ENCODE assay signal across 10 mouse cellular contexts in the genomic region with DNA sequence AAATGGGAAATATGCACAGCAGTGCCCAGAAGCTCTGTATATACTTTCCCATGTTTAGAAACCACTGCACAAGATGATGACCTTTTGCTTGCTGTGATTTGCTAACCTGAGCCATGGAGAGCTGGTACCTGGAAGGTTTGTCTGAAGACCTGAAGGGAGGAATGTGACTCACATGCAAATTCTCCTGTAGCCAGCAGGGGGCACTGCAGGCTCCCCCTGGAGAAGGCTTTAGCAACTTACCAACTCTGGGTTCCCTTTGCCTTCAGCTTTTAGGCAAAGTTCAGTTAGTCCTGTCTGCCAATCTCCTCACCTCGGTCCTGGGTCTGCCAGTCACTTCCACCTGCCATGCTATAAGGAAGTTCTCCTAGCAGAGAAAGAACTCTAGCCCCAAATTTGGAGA. TPM values are rescaled to one million over a fixed set of nuclear protein-coding genes. Genes with fewer than 3 reads are reported as not detected.
DNase-seq lines count a peak whose midpoint lies in the region; ATAC-seq and TF ChIP-seq lines count a peak whose summit lies in the region.
"Had no signal": no experiment of that assay in that cellular context is flagged by ENCODE, and none has a peak within 500 bp of the region (broad histone marks: within the 10 kb centered on the region; RNA-seq: fewer than 3 reads in every experiment).

No protein-coding gene starts in this region.

- H3K4me1 ChIP-seq in cortical plate, adult 2 months (ENCODE audit: control insufficient read depth, insufficient read depth, low read length), result no peaks in the 10 kb centered on the region

- peak; percentile 87 for TF ChIP-seq CTCF in cortical plate, adult 2 months (IDR thresholded peaks at IDR 0.05; ENCODE audit: extremely low read depth, insufficient read depth, low read length)

- intact Hi-C loops in left cerebral cortex, postnatal 14 days (cut with DNase I), result no loop called here

- no peak for ATAC-seq in cerebellum, adult (ENCODE audit: insufficient number of reproducible peaks, low FRiP score, low TSS enrichment)
- peak; percentile 62; the same call in 1 of the 2 replicates for ATAC-seq in megakaryocyte, adult 5-6 weeks (ENCODE audit: poor library complexity, severe bottlenecking)
- no peak for ATAC-seq in inflammation-experienced regulatory T-cells, adult 6 months

- peak; percentile 54 to 69 for DNase-seq in cerebellum, adult 18-20 months
- DNase-seq in left cerebral cortex, postnatal 14 days (ENCODE audit: low spot score in 2 of 2), result peak; percentile 52 to 56
- DNase-seq in left cerebral cortex, adult 9 months (ENCODE audit: low spot score in 2 of 2), result no peak
- DNase-seq in MEL-GATA-1-ER (ENCODE audit: extremely low read depth, low read depth), result peak; percentile 25

- no peak for TF ChIP-seq POLR2A in cortical plate, adult 2 months (IDR thresholded peaks at IDR 0.05; ENCODE audit: extremely low read depth, insufficient read depth, low read length)

- H3K4me3 ChIP-seq in cortical plate, adult 2 months (ENCODE audit: insufficient read depth, low read length), result no peak overlapping the region
- H3K4me3 ChIP-seq: heart, embryonic 15.5 days; megakaryocyte, embryonic 14.5 days had no signal

- H3K27ac ChIP-seq in cortical plate, adult 2 months (ENCODE audit: insufficient read depth, low read length), result no peak overlapping the region
- H3K27ac ChIP-seq: heart, embryonic 15.5 days had no signal

RNA-seq across cellular contexts. Expression of gene Nt5c1a, which starts 15.5 kb away (rescaled TPM):
- total RNA-seq in left cerebral cortex, postnatal 14 days (2021), result 10 to 100 TPM; 10.1 to 11.0 TPM
- polyA plus RNA-seq in cortical plate, adult 2 months (2012; rRNA removed), result 3.3 and 3.7 TPM in 2 replicates
- not detected in 2 replicates for total RNA-seq in megakaryocyte, adult 5-6 weeks (2015)
- not detected in 2 replicates for total RNA-seq in megakaryocyte, adult 5-6 weeks (2017)
- polyA plus RNA-seq in inflammation-experienced regulatory T-cells, adult 6 months (2017; shearing (Covaris generic)), result not detected

RNA-seq across cellular contexts. Expression of gene Heyl, which starts 16.6 kb away (rescaled TPM):
- total RNA-seq in left cerebral cortex, postnatal 14 days (2021), result 1 to 10 TPM; 6.4 to 7.1 TPM
- polyA plus RNA-seq in cortical plate, adult 2 months (2012; rRNA removed), result 2.0 TPM in 2 replicates
- total RNA-seq in megakaryocyte, adult 5-6 weeks (2015), result not detected in 2 replicates
- total RNA-seq in megakaryocyte, adult 5-6 weeks (2017), result not detected in 2 replicates
- under 1 TPM in 1 of 3 experiments, not detected in 2; 0.10 TPM for polyA plus RNA-seq in inflammation-experienced regulatory T-cells, adult 6 months (2017; shearing (Covaris generic))

RNA-seq across cellular contexts. Expression of gene Hpcal4, which starts 33.8 kb away (rescaled TPM):
- 100 to 1,000 TPM; 350 to 371 TPM for total RNA-seq in left cerebral cortex, postnatal 14 days (2021)
- polyA plus RNA-seq in cortical plate, adult 2 months (2012; rRNA removed), result 562 and 609 TPM in 2 replicates
- total RNA-seq in megakaryocyte, adult 5-6 weeks (2015), result not detected in 2 replicates
- not detected in 2 replicates for total RNA-seq in megakaryocyte, adult 5-6 weeks (2017)
- not detected for polyA plus RNA-seq in inflammation-experienced regulatory T-cells, adult 6 months (2017; shearing (Covaris generic))

RNA-seq across cellular contexts. Expression of gene Pabpc4, which starts 45.4 kb away (rescaled TPM):
- 10 to 100 TPM; 37.2 to 39.2 TPM for total RNA-seq in left cerebral cortex, postnatal 14 days (2021)
- polyA plus RNA-seq in cortical plate, adult 2 months (2012; rRNA removed), result 35.3 and 35.6 TPM in 2 replicates
- total RNA-seq in megakaryocyte, adult 5-6 weeks (2015), result 29.1 and 32.3 TPM in 2 replicates
- total RNA-seq in megakaryocyte, adult 5-6 weeks (2017), result 30.1 and 34.8 TPM in 2 replicates
- polyA plus RNA-seq in inflammation-experienced regulatory T-cells, adult 6 months (2017; shearing (Covaris generic)), result 10 to 100 TPM; 13.5 to 18.7 (median 14.7) TPM

Comparison
In these comparisons a context has a peak if more than half of its experiments do, and no peak if none do; other contexts are left out.
1. DNase-seq: peak in cerebellum, adult 18-20 months (2 of 2), left cerebral cortex, postnatal 14 days (2 of 2) and MEL-GATA-1-ER (single experiment); none in left cerebral cortex, adult 9 months (0 of 2).
2. RNA of gene Nt5c1a, which starts 15.5 kb away (total RNA-seq): 10.1 to 11.0 TPM in left cerebral cortex, postnatal 14 days; not detected in megakaryocyte, adult 5-6 weeks; every median in the first group is over 10 times any median in the second.
3. RNA of gene Heyl, which starts 16.6 kb away (total RNA-seq): 6.4 to 7.1 TPM in left cerebral cortex, postnatal 14 days; not detected in megakaryocyte, adult 5-6 weeks; every median in the first group is over 4 times any median in the second.
4. RNA of gene Hpcal4, which starts 33.8 kb away (total RNA-seq): 350 to 371 TPM in left cerebral cortex, postnatal 14 days; not detected in megakaryocyte, adult 5-6 weeks; every median in the first group is over 100 times any median in the second.